Mouse (Mus musculus) monocyte, adult 2 months (primary cell): ENCODE data around the gene Rad1.
"Not testable (repeated sequence)": the region's sequence is repeated elsewhere in the genome, so short reads cannot be mapped to it uniquely, and the experiment has no call there.

Source experiments
- DNase-seq, 2 experiments: peaks; one replicate each; pipeline ENCODE4 v3.0.0; 2022; ENCODE audit warnings: low spot score in 2 of 2, low read depth in 1 of 2

The Rad1 gene

DNA sequence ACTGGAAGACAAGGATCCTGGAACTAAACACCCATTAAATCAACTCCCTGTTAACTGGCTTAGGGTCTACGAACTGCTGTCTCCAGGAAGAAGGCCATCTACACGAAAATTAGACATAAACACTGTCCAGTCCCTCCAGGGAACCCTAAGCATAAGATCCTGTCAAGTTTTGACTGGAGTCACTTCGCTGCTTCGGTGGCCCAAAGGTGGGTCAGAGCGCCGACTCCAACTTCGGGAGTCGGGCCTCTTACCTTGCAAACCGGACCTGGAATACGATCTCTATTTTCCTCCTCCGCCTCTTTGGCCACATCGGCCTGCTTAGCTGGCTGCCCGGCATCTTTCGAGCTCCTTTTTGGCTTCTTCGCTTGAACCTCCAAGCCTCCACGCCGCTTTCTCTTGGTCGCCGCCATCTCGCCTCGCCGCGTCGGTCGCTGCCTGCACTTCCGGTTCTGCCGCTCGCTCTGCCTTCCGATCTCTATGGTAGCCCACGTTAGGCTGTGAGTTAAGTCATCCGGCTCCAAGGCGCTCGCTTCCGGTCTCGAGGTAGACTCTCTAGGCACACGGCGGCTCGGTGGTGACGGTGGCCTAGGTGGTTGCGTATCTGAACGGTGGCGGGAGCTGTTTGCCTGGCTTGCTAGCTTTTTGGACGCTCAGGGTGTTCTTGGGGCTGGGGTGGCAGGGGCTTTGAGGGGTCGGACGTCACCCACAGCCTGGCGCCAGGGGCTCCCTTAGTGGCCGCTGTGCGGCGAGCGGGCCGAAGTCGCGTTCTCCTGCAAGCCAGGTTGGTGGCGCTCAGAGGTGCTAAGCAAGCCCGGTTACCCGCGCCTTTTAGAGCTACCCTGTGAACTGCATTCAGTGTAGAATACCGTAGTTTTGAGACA lies at the start of gene Rad1, which contains the start of gene Brix1:
Gene Rad1 (plus strand): TSS at position 535 of the 881 bp plus-strand sequence.
Gene Brix1 (minus strand): TSS at position 464 of the 881 bp plus-strand sequence.
- peak; percentile 77 to 86 for DNase-seq

- DNase-seq: no peak
These were observed 48.9 kb upstream of the Rad1 start for GRCm38 (mm10) chr15:10436893-10437292.

GRCm38 (mm10) chr15:10439963-10440362 lies 45.9 kb upstream of the Rad1 start:
- no peak for DNase-seq

GRCm38 (mm10) chr15:10441493-10441892 lies 44.3 kb upstream of the Rad1 start:
- no peak for DNase-seq

- DNase-seq: no peak
These were observed 43.5 kb upstream of the Rad1 start for GRCm38 (mm10) chr15:10442275-10442674.

DNA sequence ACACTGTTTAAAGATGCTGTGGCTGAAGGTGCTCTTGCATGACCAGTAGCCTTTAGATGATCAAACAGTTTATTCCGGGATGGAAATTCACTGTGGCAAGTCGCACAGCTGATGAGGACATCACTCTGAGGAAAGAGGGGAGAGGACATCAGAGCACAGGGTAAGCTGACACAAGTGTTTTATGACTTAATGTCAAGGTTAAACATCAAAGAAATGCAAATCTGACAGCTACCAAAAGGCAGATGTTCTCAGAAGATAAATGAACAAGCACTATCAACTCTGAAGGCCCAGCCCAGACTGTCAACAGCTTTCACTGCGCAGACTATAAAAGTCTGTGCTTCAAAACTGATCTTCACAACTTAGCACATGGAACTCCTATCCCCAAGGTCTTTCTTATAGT lies 38.7 kb upstream of the Rad1 start:
- DNase-seq: no peak

- no peak for DNase-seq
These were observed 24.8 kb upstream of the Rad1 start for GRCm38 (mm10) chr15:10460986-10461385.

- DNase-seq: no peak
These were observed 22.3 kb upstream of the Rad1 start for GRCm38 (mm10) chr15:10463555-10463954.

- DNase-seq: no peak
These were observed 21.1 kb upstream of the Rad1 start for GRCm38 (mm10) chr15:10464678-10465077.

DNA sequence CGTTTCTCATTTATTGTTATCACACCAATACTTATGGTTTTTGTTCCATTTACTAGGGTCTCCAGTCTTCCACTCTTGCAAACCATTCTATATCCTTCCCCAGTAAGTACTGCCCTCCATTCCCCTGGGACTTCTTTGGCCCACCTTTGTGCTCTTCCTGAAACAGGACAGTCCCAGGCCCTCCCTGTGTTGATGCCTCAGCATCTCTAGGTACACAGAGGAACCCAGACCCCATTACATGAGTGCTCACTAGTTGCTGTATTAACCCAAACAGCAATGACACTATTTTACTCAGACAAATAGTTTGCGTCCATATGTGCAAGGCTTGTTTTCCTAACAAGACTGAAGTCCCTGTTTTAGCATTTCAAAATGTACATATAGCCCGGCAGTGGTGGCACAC lies 17.1 kb upstream of the Rad1 start:
- DNase-seq: no peak

GRCm38 (mm10) chr15:10469641-10470150 lies 16.1 kb upstream of the Rad1 start:
- no peak for DNase-seq

DNA sequence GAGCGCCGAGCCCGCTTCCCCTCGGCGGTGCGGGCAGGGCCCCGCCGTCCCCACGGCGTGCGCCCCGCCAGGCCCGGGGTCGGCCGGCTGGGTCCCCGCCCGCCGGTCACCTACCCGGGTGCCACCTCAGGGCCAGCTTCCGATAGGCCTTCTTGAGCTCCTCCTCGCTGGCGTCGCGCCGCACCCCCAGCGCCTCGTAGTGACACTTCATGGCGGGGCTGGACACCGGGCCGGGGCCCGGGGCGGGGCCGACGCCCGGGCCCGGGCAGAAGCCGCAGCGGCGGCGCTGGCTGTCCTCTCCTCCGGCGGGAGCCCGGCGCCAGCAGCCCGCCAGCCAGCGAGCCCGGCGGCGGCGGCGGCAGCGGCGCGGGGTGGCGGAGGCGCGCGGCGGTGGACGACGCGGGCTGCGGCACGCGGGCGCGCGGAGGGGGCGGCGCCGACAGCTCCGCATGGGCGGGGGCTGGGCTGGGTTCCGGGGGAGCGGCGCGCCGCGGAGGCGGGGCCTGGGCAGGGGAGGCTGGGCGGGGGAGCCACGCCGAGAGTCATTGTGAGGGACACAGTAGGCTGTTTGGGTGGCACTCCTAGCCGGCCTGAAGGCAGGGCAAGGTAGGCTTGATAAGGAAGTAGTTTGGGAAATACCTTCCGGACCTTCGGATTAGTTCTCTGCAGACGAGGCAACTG lies 15.5 kb upstream of the Rad1 start, which contains the start of gene Dnajc21:
Gene Dnajc21 (minus strand): TSS at position 366 of the 681 bp plus-strand sequence.
- DNase-seq: peak; percentile 29 to 67

GRCm38 (mm10) chr15:10470941-10471340 lies 14.9 kb upstream of the Rad1 start:
- DNase-seq: no peak

GRCm38 (mm10) chr15:10486365-10486839 lies 584 bp downstream of the Rad1 start:
- no peak for DNase-seq

DNA sequence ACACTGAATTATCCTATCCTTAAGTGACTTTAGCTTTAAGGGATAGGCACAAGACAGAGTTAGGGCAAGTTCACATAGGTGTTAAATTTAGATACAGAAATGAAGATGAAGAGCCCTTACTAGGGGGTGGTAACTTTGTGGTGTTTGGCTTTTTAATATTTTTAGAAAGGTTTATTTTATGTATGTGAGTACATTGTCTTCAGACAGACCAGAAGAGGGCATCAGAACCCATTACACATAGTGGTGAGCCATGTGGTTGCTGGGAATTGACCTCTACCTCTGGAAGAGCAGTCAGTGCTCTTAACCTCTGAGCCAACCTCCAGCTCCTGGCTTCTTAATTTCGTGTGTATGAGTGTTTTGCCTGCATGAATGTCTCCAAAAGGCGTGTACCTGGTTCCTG lies 1.4 kb downstream of the Rad1 start:
- no peak for DNase-seq

- no peak for DNase-seq
These were observed 4.3 kb downstream of the Rad1 start for GRCm38 (mm10) chr15:10490101-10490500.

- DNase-seq: no peak
These were observed 10.1 kb downstream of the Rad1 start for GRCm38 (mm10) chr15:10495944-10496343.

- DNase-seq: not testable (repeated sequence)
These were observed 10.9 kb downstream of the Rad1 start for GRCm38 (mm10) chr15:10496696-10497095.

DNA sequence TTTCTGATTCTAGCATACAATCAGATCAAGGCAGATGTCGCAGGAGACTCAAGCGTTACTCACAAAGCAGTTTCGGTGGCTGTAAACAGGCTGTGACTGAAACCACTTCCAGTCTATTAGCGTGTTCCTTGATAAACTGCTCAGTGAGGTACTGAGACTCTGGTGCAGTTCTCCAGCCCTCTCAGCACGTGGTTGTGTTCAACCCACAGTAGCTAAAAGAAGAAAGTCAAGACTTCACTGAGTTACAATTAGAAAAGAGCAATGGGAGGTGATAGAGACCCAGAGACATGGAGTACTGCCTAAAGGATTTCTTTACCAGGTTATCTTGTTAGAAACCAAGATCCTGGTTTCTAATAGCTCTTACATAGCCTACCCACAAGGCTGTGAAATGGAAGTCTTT lies 13.8 kb downstream of the Rad1 start:
- no peak for DNase-seq

GRCm38 (mm10) chr15:10500035-10500434 lies 14.2 kb downstream of the Rad1 start:
- no peak for DNase-seq

DNA sequence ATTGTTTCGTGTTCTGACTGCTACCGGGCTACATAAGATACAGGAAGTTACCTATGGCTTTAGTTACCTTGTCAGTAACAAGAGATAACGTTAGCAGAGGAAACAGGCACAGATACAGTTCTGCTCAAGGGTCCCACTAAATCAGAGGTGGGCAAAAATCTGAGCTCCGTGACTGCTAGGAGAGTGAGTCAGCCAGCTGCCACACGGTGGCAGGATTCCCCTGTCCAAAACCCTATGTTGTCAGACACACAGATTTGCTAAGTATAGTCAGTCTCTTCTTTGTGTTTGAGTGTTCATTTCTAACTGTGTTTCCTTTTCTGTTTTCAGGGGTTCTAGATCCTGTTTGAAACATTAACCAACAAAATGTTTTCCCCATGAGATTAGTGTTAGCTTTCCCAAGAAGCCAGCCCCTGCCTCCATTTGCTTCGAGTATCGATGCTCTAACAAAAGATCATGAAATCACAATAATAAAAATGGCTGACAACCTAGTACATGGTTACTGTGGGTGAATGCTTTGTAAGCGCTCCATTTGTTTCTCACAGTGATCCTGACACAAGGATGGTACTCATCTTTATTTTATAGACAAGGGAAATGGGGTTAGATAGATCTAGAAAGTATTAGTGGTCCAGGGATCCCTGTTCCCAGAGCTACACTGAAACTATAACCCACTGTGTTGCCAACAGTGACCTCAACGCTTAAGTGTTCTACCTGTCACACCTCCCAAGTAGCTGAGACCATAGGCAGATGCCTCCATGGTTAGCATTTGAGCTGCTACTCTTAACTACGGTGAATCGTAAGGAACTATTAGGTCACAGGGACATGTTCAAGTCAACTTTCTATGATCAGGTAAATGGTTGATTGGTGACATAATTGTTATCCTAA lies 15.3 kb downstream of the Rad1 start:
- no peak for DNase-seq
